Mouse (Mus musculus) cerebellum, postnatal 10 days (tissue): Measurements from ENCODE around the gene Slc26a3.

Experiments
- DNase-seq, 2 experiments: peaks; one replicate each; pipeline ENCODE4 v3.0.0; 2021; ENCODE audit warnings: mixed read lengths in 2 of 2

Slc26a3 gene

GRCm38 (mm10) chr12:31521371-31521770 lies 130.7 kb downstream of the Slc26a3 start:
- no peak for DNase-seq
